Mouse (Mus musculus) spleen, postnatal 10 days (tissue): ENCODE results near the gene Kcnc2.

Source experiments
- DNase-seq, 2 experiments: peaks; one replicate each; pipeline ENCODE4 v3.0.0; 2021 to 2022; ENCODE audit warnings: low spot score in 2 of 2

The Kcnc2 gene

DNA sequence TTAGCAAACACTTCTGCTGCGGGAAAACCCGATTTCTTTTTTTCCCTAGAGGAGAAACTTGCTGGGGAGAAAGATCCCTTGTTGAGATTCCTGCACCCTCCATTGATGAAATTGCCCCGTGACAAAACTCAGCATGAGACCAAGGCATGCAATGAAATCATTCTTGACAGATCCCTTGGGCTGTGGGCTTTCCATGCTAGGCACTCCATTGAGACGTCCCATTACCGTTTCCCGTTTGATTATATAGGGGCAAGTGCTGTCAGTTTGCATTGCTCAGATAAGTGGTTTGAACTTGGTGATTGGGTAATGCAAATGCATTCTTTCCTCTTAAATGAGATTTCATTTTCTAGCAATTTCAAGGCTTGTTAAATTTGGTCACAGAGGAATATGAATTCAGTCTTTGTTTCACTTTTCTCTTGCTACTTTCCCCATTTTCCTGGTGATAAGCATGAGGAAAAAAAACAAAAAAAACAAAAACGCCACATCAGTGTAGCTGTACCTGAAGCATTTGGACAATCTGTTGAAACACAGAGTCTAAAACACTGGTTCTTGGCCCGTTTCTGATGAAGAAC is 123.6 kb downstream of the Kcnc2 start:
- DNase-seq: no peak

- DNase-seq: no peak
These were observed 126.3 kb downstream of the Kcnc2 start for GRCm38 (mm10) chr10:112397194-112397593.

- no peak for DNase-seq
These were observed 129.9 kb downstream of the Kcnc2 start for GRCm38 (mm10) chr10:112400591-112401404.

GRCm38 (mm10) chr10:112409525-112409924 is 138.6 kb downstream of the Kcnc2 start:
- DNase-seq: no peak

GRCm38 (mm10) chr10:112423327-112423726 is 152.4 kb downstream of the Kcnc2 start:
- DNase-seq: no peak

DNA sequence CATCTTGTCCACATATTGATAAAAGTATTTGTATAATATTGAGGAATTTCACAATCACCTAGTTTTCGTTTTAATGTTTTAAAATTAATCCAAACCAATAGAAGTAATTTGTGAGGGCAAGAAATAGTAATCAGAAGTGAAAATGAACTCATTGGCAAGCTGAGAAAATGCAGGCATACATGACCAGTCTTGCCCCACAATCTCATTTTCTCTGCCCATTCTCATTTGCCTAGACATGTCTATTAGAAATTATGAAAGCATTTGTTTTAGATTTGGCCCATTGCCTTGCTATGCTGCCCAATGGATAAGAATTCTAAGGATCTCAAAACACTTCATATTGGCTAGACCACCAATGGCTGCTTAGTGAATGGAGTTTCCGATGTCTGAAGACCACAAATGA is 166.0 kb downstream of the Kcnc2 start:
- DNase-seq: no peak

GRCm38 (mm10) chr10:112444640-112445039 is 173.7 kb downstream of the Kcnc2 start:
- no peak for DNase-seq

DNA sequence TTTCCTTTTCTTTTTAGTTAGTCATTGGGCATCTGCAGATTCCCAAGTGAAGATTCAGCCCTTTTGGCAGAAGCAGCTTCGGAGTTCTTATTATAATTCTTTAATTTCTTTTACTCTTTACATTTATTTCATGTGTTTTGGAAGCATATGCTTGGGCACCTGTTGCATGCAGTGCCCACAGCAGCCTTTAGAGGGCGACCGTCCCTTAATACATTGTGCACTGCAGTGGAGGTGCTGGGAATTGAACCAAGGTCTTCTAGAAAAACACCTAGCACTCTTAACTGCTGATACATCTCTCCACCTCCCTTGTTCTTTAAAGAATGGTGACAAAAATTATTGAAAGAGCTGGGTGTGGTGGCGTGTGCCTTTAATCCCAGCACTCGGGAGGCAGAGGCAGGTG is 180.0 kb downstream of the Kcnc2 start:
- no peak for DNase-seq

- DNase-seq: no peak
These were observed 197.9 kb downstream of the Kcnc2 start for GRCm38 (mm10) chr10:112468689-112469384.

GRCm38 (mm10) chr10:112474122-112474810 is 203.3 kb downstream of the Kcnc2 start:
- no peak for DNase-seq

- no peak for DNase-seq
These were observed 210.5 kb downstream of the Kcnc2 start for GRCm38 (mm10) chr10:112481461-112481860.

DNA sequence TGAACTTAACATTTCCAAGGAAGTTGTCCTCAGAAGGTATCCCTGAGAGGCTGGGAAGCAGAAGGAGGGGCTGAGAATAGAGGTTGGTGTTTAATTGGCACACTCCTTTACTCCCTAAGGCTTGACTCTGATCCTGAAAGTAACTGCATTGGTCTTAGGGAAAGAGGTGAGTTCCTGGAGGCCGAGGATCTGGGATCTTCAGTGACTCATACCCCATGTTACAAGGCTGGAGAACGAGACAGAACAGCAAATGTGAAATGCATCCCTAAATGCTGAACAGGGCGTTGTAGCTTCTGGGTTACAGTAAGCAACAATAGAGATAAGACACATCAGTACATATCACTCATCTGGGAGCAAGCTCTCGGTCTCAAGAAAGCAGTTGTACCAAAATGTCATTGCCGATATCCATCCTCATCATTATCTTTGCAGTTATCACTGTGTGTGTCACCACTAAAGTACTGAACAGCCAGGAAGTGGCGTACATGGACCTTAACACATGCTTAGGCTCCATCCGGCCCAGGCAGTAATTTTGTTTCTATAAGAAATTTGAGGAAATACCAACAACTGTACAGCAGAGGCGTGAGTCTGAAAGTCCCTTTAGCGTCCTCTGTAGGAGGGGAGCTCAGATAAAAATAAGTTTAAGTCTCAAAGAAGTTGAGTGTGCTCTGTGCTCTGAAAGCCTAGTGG is 211.1 kb downstream of the Kcnc2 start:
- no peak for DNase-seq

DNA sequence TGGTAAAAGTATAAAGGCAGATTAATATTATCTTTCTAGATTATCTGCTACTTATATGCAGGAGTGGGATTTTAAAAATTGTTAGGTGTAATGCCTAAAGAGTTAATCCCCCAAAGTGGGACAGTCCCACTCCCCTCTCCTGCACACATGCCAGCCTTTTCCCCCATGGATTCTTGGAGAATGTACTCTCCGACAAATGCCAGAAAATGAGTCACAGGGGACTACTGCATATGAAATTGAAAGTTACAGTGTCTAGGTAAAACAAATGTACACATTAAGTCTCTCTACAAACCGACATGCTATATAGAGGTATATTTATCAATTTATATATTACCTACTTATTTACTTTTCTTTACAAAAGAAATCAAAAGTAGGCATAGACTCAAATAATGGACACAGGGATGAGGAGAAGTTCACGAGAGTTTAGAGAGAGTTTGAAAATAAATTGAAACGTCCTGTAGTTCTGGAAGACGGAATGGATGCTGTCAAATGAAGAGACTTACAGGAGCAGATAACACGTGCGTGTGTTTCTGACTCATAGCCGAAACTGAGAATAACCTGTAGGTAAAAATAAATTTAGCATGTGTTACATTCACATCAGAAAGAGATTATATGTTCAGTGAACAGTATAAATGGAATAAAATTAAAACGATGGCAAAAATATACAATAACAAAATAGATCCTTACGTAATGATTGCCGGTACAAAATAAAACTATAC is 213.6 kb downstream of the Kcnc2 start:
- no peak for DNase-seq

DNA sequence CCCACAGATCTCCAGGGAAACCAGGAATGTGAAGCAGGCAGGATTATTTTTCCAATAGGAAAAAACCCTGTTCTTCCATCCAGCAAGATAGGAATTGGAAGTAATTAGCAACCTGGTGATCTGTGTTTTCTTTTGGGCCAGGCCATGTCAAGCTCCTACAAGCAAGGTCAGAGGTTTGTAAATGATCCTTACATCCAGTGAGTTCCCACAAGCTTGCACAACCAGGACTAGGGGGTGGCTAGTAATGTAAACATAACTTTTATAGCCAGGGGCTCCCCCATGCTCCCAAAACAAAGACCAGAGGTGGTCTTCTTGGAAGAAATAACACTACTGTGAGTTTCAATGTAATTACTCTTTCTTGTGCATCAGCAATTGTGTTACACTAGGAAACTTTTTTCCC is 214.9 kb downstream of the Kcnc2 start:
- DNase-seq: no peak

DNA sequence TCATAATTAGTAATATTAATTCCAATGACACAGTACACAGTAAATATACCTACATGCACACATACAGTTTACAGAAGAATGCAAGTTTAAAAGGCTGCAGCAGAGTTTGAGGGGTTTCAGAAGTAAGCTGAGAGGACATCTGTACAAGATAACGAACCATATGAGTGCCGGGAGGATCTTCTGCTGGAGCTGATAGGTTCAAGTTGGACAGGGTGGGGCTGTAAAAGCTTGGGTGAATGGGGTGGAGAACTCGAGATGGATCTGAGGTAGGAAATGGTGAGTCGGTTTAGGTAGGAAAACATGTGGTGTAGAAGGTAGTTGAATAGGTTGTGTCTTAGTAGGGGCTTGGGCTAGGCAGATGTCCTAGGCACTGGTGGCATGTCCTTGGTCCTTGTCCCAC is 217.8 kb downstream of the Kcnc2 start:
- DNase-seq: no peak
